Mouse (Mus musculus) neural tube, embryonic 15.5 days (tissue): ENCODE results near the gene H2-Q6. TPM values are rescaled to one million over a fixed set of nuclear protein-coding genes. Genes with fewer than 3 reads are reported as not detected.
"Not testable (repeated sequence)": the region's sequence is repeated elsewhere in the genome, so short reads cannot be mapped to it uniquely, and the experiment has no call there.

Source experiments
- ATAC-seq: fragments of 200-750 bp; cut with Nextera tagmentation; 2 replicates; pipeline ENCODE4 v1.8.0; 2017; ENCODE audit warnings: mild to moderate bottlenecking, moderate TSS enrichment, moderate library complexity; ENCODE audit not compliant: low FRiP score
- H3K27ac ChIP-seq: fragments of 300-500 bp; sonication (generic); replicated peaks from 2 replicates; pipeline ENCODE4 v1.5.1; 2015; ENCODE audit warnings: mild to moderate bottlenecking, inconsistent platforms
- H3K27me3 ChIP-seq: fragments of 300-500 bp; sonication (generic); replicated peaks from 2 replicates; pipeline ENCODE4 v1.6.1; 2015; ENCODE audit warnings: inconsistent platforms
- H3K36me3 ChIP-seq: fragments of 300-500 bp; sonication (generic); 2 replicates; pipeline ENCODE4 v1.6.1; 2015; ENCODE audit warnings: inconsistent platforms
- H3K4me1 ChIP-seq: fragments of 300-500 bp; sonication (generic); 2 replicates; pipeline ENCODE4 v1.6.1; 2015; ENCODE audit warnings: inconsistent platforms
- H3K4me2 ChIP-seq: fragments of 300-500 bp; sonication (generic); 2 replicates; pipeline ENCODE4 v1.6.1; 2015; ENCODE audit warnings: inconsistent platforms, mild to moderate bottlenecking, moderate library complexity
- H3K4me3 ChIP-seq: fragments of 300-500 bp; sonication (generic); replicated peaks from 2 replicates; pipeline ENCODE4 v1.5.1; 2015; ENCODE audit warnings: mild to moderate bottlenecking, inconsistent platforms
- H3K9ac ChIP-seq: fragments of 300-500 bp; sonication (generic); replicated peaks from 2 replicates; pipeline ENCODE4 v1.6.1; 2015; ENCODE audit warnings: mild to moderate bottlenecking, inconsistent platforms
- H3K9me3 ChIP-seq: fragments of 300-500 bp; sonication (generic); replicated peaks from 2 replicates; pipeline ENCODE4 v1.6.1; 2016; ENCODE audit warnings: inconsistent platforms
- WGBS: fragments of 180-500 bp; shearing (Covaris S2); methylation state at CpG from one replicate; pipeline ENCODE4 v1.1.7; 2015; ENCODE audit warnings: mixed read lengths; 5-methylcytosine and 5-hydroxymethylcytosine counted together
- polyA plus RNA-seq: library from polyadenylated mRNA; unstranded; fragments of >200 nt; fragmentation: Nextera tagmentation; extraction: Ambion mirVana; gene quantifications from 2 replicates; pipeline ENCODE4 v1.2.1, GENCODE M21; 2015

H2-Q6 gene
- polyA plus RNA-seq, 1 experiment from 2014 or later = 0.95 TPM

- WGBS = 74% methylated on average over 1 of the region's 1 CpGs
Observed at GRCm38 (mm10) chr17:35437386-35437936, 12.8 kb downstream of the H2-Q6 start.

GRCm38 (mm10) chr17:35438395-35438794 lies 13.7 kb downstream of the H2-Q6 start:
- not testable (repeated sequence) for H3K4me1 ChIP-seq, H3K9me3 ChIP-seq, ATAC-seq, H3K9ac ChIP-seq, H3K4me3 ChIP-seq, H3K36me3 ChIP-seq, H3K27ac ChIP-seq
- peak overlapping the region; percentile 86; the same call in 1 of the 2 replicates for H3K4me2 ChIP-seq
- WGBS = 87% methylated on average over 3 of the region's 3 CpGs
- H3K27me3 ChIP-seq = peaks cover 10% of the 10 kb centered on the region

More at GRCm38 (mm10) chr17:35437386-35437936, 12.8 kb downstream of the H2-Q6 start:
- H3K9me3 ChIP-seq, ATAC-seq, H3K36me3 ChIP-seq, H3K9ac ChIP-seq, H3K4me1 ChIP-seq, H3K4me3 ChIP-seq, H3K4me2 ChIP-seq, H3K27ac ChIP-seq: not testable (repeated sequence)
- H3K27me3 ChIP-seq = peaks cover 10% of the 10 kb centered on the region

- not testable (repeated sequence) for H3K27ac ChIP-seq, H3K4me1 ChIP-seq, H3K36me3 ChIP-seq, H3K9me3 ChIP-seq
- 2% methylated on average over 18 of the region's 18 CpGs for WGBS
- Histone ChIP-seq H3K9ac (peak within 1 kb of the TSS; percentile 48), H3K27me3 (peaks cover 10% of the 10 kb centered on the region), H3K4me3 (peak within 1 kb of the TSS; percentile 50), H3K4me2 (peak within 1 kb of the TSS; percentile 86)
- peak; percentile 94 for ATAC-seq
Observed at GRCm38 (mm10) chr17:35438885-35439284, 14.2 kb downstream of the H2-Q6 start, which contains the start of gene H2-Q7. Gene H2-Q7 (plus strand): TSS chr17:35439155.

GRCm38 (mm10) chr17:35439295-35439747 lies 14.7 kb downstream of the H2-Q6 start:
- H3K9ac ChIP-seq = peak overlapping the region; percentile 48
- not testable (repeated sequence) for H3K4me1 ChIP-seq, H3K27ac ChIP-seq, H3K9me3 ChIP-seq, H3K36me3 ChIP-seq
- H3K27me3 ChIP-seq = peaks cover 10% of the 10 kb centered on the region
- peak; percentile 67 for ATAC-seq
- H3K4me2 ChIP-seq = peak overlapping the region; percentile 86
- under 1% methylated on average over 43 of the region's 48 CpGs for whole genome bisulfite sequencing
- peak overlapping the region; percentile 50 for H3K4me3 ChIP-seq

- not testable (repeated sequence) for H3K4me1 ChIP-seq, H3K9me3 ChIP-seq, H3K27ac ChIP-seq, H3K9ac ChIP-seq, H3K36me3 ChIP-seq, ATAC-seq, H3K4me3 ChIP-seq
- peak overlapping the region; percentile 86 for H3K4me2 ChIP-seq
- 58% methylated on average over 27 of the region's 27 CpGs for WGBS
- peaks cover 10% of the 10 kb centered on the region for H3K27me3 ChIP-seq
Observed at GRCm38 (mm10) chr17:35439925-35440645, 15.4 kb downstream of the H2-Q6 start.

GRCm38 (mm10) chr17:35442376-35442775 lies 17.7 kb downstream of the H2-Q6 start:
- H3K9me3 ChIP-seq, ATAC-seq, H3K27ac ChIP-seq, H3K4me2 ChIP-seq, H3K4me3 ChIP-seq, H3K4me1 ChIP-seq, H3K36me3 ChIP-seq, H3K9ac ChIP-seq: not testable (repeated sequence)
- 95% methylated on average over 2 of the region's 2 CpGs for WGBS
- H3K27me3 ChIP-seq = peaks cover 10% of the 10 kb centered on the region

GRCm38 (mm10) chr17:35444510-35444909 lies 19.9 kb downstream of the H2-Q6 start:
- H3K9ac ChIP-seq = not testable (repeated sequence)

GRCm38 (mm10) chr17:35458247-35458646 lies 33.6 kb downstream of the H2-Q6 start:
- not testable (repeated sequence) for H3K27me3 ChIP-seq, H3K4me2 ChIP-seq, H3K36me3 ChIP-seq, ATAC-seq, H3K9me3 ChIP-seq, H3K27ac ChIP-seq, H3K4me3 ChIP-seq, H3K9ac ChIP-seq, H3K4me1 ChIP-seq
- no CpG with 5 or more reads among the region's 1 CpGs for WGBS

More at GRCm38 (mm10) chr17:35444510-35444909, 19.9 kb downstream of the H2-Q6 start:
- not testable (repeated sequence) for H3K27me3 ChIP-seq, H3K27ac ChIP-seq, ATAC-seq, H3K4me3 ChIP-seq, H3K9me3 ChIP-seq, H3K4me1 ChIP-seq, H3K36me3 ChIP-seq, H3K4me2 ChIP-seq
- WGBS = 88% methylated on average over 2 of the region's 2 CpGs

GRCm38 (mm10) chr17:35460513-35461341 lies 36.1 kb downstream of the H2-Q6 start:
- not testable (repeated sequence) for H3K9ac ChIP-seq, H3K27ac ChIP-seq, H3K4me3 ChIP-seq, H3K9me3 ChIP-seq, H3K36me3 ChIP-seq, H3K27me3 ChIP-seq, H3K4me2 ChIP-seq, H3K4me1 ChIP-seq
- ATAC-seq = peak; percentile 88; the same call in 1 of the 2 replicates
- 94% methylated on average over 3 of the region's 9 CpGs for WGBS

- not testable (repeated sequence) for H3K9me3 ChIP-seq, H3K27ac ChIP-seq, H3K36me3 ChIP-seq, H3K9ac ChIP-seq, H3K4me2 ChIP-seq, H3K4me3 ChIP-seq, ATAC-seq
- H3K4me1 ChIP-seq = peaks cover 10% of the 10 kb centered on the region
- H3K27me3 ChIP-seq = peaks cover 24% of the 10 kb centered on the region
- WGBS = 9% methylated on average over 8 of the region's 8 CpGs
Observed at GRCm38 (mm10) chr17:35465651-35466050, 41.0 kb downstream of the H2-Q6 start.

GRCm38 (mm10) chr17:35468936-35469335 lies 44.3 kb downstream of the H2-Q6 start:
- H3K4me1 ChIP-seq = peaks cover 12% of the 10 kb centered on the region
- WGBS = 64% methylated on average over 3 of the region's 3 CpGs
- not testable (repeated sequence) for H3K9ac ChIP-seq, H3K4me2 ChIP-seq, H3K4me3 ChIP-seq, H3K36me3 ChIP-seq, H3K27ac ChIP-seq, H3K9me3 ChIP-seq, ATAC-seq
- H3K27me3 ChIP-seq = peaks cover 27% of the 10 kb centered on the region
